ENCODE assay signal across 15 mouse cellular contexts in the genomic region with DNA sequence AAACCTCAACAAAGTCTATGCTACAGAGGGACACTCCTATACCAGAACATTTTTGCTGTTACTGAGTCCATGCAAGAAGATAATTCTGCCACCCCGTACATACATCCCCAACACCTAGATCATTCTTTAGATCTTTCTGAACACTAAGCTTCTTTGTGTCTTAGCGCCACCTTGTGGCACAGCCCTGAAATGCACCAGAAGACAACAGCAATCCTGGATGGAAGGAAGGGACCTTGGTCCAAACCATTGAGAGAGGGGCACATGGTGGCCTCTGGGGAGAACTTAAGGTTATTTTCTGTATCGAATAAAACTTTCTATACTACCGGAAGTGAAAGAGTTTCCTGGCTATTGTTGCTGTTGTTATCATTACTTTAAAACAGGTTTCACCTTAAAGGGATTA. TPM values are rescaled to one million over a fixed set of nuclear protein-coding genes. Genes with fewer than 3 reads are reported as not detected.
"Had no signal": no experiment of that assay in that cellular context is flagged by ENCODE, and none has a peak within 500 bp of the region (broad histone marks: within the 10 kb centered on the region; RNA-seq: fewer than 3 reads in every experiment).

No protein-coding gene starts in this region.

RNA-seq across cellular contexts. Expression of a gene that starts 11.2 kb away (rescaled TPM):
- total RNA-seq: heart, postnatal 10 days; heart, postnatal 14 days; heart, postnatal 25 days; heart, postnatal 36 days; heart, postnatal 4 days; hematopoietic stem cell, adult 5-6 weeks; layer of hippocampus, adult 18-20 months; layer of hippocampus, adult 2 months; layer of hippocampus, adult 8-10 months; layer of hippocampus, postnatal 14 days; layer of hippocampus, postnatal 25 days; layer of hippocampus, postnatal 36 days had no signal

RNA-seq across cellular contexts. Expression of a gene that starts 49.4 kb away (rescaled TPM):
- total RNA-seq: heart, adult 8-10 months; heart, postnatal 10 days; heart, postnatal 14 days; heart, postnatal 25 days; heart, postnatal 36 days; heart, postnatal 4 days; hematopoietic stem cell, adult 5-6 weeks; hindbrain, postnatal 0 days; layer of hippocampus, adult 18-20 months; layer of hippocampus, adult 2 months; layer of hippocampus, adult 8-10 months; layer of hippocampus, postnatal 10 days; layer of hippocampus, postnatal 14 days; layer of hippocampus, postnatal 25 days; layer of hippocampus, postnatal 36 days had no signal
